Mouse (Mus musculus): Measurements from ENCODE around the gene Tmcc1.
"Not testable (repeated sequence)": the region's sequence is repeated elsewhere in the genome, so short reads cannot be mapped to it uniquely, and the experiment has no call there.

Gene Tmcc1

DNA sequence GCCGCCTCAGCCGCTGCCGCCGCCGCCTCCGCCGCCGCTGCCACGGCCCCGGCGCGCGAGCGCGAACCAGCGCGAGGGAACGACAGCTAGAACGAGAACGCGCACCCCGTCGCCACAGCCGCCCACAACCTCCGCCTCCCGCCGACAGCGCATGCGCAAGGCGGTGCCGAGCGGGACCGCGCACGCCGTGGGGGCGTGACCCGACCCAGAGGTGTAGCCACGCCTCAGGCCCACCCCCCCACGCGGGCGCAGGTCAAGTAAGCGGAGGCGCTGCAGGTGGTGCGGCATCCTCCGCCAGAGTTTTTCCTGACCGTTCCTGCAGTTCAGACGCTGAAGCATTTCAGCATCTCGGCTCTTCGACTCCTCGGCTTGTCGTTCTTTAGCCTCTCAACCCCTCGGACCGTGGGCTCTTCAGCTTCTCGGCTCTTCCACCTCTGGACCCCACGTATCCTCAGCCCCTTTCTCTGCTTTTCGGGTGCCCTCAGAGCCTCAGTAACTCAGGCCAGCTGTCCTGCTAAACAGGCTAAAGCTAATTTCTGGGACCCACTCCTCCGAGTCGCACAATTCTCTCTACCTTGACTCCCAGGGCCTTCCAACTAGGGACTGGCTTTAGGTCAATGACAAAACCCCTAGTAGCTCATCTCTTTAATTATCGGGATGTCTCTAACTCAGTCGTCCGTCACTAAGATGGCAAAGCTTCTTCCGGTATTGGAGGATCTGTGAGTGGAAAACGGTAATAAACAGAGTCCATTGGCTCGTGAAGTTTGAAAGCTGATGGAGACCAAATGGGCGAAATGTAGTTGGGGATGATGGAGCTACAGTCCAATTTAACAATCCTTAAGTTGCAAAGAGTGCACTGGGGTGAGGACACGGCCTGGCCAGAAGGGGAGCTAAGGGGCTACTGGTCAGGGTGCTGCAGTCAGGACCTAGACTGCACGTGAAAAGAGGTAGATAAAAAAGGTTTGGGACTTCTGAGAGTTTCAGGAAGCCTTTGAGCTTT is at the start of gene Tmcc1:
TSS of gene Tmcc1 (minus strand) at position 93 of the 1,000 bp plus-strand sequence.
- peak; percentile 99 for DNase-seq

DNA sequence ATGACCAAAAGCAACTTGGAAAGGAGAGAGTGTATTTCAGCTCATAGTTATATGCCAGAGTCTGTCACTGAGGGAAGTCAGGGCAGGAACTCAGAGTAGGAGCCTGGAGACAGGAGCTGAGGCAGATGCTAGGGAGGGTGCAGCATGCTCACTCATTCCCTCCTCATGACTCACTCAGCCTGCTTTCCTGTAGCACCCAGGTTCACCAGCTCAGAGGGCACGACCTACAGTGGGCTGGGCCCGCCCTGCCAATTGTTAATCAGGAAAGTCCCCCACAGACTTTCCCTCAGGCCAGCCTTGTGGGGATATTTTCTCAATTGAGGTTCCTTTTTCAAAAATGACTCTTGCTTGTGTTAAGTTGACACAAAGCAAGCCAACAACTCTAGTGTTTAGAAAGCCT is 47.1 kb upstream of the Tmcc1 start:
- no peak for DNase-seq

DNA sequence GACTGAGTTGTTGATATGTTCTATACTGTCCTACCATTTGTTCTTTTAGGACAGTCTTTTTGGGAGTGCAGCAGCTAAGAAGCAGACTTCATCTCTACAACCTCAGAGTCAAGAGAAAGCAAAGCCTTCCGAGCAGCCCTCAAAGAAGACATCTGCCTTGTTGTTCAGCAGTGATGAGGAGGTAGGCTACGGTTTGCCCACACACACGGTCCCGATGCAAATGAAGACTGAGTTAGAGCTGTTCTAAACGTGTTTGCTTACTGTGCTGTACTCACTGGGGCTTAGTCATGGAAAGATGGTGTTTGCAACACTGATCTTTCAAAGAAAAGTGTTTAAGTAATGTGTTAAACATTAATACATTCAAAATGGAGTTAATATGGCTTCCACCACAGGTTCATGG is 44.8 kb upstream of the Tmcc1 start:
- DNase-seq: no peak

DNA sequence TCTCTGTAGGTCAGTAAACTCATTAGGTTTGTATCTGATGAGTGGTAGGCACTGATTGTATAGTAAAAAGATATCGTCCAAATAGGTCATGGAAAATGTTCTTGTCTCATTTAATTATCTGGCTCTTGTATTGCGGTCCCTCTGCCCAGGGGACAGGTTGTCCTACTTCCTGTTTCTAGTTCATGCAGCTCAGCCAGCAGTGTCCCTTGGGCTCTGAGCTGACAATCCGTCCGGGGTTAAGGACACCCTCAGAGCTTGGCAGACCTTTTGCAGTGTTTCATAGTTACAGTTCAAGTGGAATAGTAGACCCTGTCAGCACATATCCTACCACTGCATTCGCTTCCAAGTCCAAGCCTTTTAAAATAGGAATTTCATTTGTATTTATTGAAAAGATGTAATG is 42.0 kb upstream of the Tmcc1 start:
- no peak for DNase-seq

DNA sequence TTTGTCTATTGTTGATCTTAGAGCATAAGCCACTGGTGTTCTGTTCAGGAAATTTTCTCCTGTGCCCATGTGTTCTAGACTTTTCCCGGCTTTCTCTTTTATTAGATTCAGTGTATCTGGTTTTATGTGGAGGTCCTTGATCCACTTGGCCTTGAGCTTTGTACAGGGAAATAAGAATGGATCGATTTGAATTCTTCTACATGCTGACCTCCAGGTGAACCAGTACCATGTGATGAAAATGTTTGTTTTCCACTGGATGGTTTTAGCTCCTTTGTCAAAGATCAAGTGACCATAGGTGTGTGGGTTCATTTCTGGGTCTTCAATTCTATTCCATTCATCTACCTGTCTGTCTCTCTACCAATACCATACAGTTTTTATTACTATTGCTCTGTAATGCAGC is 41.5 kb upstream of the Tmcc1 start:
- DNase-seq: not testable (repeated sequence)

DNA sequence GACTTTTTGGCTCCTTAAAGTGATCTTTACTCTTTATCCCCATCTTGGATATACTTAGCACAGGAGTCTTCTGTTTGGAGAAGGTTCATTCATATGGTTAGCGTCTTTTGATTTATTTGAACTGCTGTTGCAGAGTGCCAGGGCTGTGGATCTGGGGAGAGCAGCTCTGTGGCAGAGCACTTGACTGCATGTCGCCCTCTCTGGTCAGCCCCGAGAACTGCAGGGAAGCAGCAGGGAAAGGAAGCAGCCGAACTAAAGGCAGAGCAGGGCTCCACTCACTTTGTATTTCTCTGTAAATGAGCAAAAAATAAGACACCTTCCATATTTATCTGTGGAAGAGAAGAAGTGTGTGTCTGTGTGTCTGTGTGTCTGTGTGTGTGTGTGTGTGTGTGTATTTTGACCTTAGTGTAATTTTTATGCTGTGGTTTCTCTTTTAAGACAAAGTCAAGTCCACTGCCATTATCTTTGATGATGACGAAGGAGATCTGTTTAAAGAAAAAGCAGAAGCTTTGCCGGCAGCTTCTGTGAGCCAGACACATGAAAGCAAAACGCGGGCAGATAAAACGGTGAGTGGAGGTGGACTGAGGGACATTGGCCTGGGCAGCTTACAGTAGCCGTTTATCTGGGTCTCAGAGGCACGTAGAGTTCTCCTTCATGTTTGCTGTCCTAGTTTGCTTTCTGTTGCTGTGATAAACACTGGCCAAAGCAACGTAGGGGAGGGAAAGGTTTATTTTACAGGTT is 35.7 kb upstream of the Tmcc1 start:
- peak; percentile 81 for DNase-seq

DNA sequence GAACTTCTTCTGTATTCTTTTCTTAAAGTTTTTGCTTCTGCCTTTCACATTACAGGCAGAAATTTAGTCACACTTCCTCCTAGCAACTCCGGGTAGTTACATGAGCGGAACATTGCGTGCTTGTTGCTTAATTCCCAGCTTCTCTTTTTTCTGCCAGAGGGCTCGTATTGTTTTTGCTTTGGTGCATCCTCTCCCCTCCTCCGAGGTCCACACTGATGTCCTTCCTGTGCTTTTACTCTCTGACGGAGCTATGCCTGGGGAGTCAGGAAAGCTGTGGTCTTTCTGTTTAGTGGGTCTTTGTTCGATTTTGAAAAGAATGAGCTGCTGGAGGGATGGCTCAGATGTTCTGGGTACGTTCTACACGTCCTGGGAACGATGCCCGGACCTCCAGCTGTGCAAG is 34.5 kb upstream of the Tmcc1 start:
- DNase-seq: no peak

DNA sequence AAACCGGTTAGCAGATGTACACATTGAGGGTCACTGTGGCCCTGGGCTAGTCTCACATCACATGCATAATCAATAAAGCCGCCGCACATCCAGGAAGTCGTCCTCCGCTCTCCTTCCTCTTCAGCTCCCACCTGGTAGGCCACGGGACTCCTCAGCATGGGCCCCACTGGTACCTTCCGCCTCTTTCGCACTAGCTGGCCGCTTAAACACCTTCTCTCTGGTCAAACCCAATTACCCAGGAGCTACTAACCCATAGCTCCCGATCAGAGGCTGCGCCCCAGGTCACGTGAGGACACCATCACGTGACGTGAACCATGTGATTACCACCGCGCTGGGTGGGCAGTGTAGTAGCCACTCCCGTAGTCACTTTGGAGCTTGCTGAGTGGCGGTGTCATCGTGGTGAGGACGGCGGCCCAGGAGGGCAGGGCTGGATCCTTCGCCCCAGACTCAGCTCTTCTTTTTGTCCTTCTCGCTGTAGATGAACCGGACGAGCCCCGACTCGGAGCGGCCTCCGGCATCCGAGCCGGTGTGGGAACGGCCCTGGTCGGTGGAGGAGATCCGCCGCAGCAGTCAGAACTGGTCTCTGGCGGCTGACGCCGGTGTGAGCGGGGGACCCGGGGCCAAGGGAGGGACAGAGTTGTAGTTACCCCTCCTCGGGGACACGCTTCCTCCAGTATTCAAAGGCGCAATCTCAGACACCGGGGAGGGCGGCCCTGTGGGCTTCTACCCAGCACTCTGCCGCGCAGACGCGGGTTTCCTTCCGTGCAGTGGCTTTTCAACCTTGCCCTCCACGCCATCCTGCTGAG is 14.6 kb upstream of the Tmcc1 start, which contains the start of gene Washc2:
TSS of gene Washc2 (plus strand) at position 310 of the 806 bp plus-strand sequence.
- peak; percentile 96 for DNase-seq

DNA sequence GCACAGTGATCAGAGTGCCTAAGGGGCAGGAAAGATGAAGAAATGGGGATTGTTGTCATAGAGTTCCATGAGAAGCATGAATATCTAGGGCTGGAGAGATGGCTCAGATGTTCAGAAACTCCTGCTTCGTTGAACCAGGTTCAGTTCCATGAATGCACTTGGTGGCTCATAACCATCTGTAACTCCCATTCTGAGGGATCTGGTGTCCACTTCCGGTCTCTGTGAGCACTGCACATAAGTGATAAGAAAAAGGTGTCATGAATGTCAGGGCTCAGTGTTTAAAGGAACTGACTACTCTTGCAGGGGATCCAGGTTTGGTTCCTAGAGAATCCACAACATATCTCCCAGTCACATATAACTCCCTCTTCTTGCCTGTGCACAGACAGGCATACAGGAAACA is 6.4 kb upstream of the Tmcc1 start:
- no peak for DNase-seq

DNA sequence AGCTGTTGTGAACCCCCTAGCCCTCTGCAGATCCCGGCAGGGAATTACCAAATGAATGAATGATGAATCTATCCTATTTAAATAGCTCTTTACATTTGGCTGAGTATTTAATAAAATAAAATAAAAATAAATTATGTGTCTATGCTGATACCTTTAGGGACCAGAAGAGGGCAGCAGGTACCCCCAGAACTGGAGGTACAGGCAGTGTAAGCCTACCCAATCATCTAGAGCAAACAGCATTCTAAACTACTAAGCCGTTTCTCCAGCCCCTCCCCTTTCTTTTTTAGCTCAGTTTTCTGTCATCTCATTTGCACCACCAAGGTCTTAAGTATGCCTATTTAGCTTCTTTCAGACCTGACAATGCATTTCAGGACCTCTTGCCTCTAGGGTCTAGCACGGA is 4.9 kb upstream of the Tmcc1 start:
- DNase-seq: peak; percentile 19

DNA sequence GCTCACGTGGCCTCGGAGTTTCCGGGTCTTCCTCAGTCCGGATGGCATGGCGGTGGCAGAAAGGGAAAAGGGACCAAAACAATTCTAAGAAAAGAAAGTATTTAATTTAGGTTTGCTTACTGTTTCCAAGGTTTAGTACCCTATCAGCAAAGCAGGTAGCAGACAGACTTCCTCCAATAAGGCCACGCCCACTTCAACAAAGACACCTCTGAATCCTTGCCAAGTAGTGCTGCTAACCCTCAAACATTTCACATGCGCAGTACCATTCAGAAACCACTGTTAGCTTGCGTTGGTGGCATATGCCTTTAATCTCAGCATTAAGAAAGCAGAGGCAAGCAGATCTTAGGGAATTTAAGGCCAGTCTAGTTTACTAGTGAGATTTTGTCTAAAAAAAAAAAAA is 2.5 kb upstream of the Tmcc1 start:
- DNase-seq: no peak

DNA sequence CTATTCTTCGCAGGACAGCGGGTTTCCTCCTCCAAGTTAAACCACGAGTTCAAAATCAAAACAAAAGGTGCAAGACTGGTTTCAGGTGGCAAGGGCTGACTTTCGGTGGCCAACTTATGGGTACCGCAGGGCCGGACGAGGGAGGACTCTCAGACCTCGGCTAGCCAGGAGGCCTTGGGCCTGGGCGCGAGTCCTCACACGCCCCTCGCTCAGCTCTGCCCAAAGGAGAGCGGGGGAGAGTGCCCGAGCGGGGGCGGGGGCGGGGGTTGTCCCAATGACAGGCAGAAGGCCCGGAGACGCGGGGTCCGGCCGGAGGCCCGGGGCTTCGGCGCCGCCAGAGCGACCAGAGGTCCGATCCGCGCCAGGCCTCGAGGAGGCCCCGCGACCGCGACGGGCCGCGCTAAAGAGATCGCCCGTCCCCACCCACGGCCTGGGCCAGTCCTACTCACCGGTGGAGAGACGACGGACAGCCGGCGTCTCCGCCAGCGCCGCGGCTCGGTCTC is 426 bp downstream of the Tmcc1 start:
- DNase-seq: no peak

DNA sequence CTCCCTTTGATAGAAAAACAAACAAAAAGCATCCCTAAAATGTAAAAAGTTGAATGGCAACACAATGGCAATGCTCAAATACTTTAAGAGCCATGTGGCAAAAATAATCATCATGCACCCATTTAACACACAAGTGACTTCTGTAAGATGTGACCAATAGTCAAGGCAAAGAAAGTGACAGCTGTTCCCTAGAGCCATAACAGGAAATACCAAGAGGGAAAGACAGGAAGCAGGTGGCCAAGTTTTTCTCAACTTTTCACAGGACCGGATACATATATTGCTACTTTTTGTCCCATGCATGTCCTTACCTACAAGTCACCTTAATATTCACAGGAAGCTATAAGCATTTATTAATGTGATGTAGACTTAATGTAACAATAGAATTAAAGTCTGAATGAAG is 3.9 kb downstream of the Tmcc1 start:
- DNase-seq: no peak

DNA sequence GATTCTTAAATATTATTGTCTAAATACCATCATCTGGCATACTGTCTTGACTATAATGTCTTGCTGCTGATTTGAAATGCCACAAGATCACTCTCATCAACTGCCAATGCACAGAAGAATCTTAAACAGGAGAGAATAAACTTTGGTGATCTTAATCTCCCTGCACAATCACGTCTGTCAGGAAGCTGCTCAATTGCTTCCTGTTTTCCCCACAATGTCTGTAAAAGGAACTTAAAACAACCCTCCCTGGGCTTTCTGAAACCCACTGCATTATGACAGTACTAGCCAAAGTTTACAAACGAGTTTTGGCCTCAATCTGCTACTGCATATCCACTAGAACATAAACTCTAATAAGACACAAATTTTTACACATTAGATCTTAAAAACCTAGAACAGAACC is 6.8 kb downstream of the Tmcc1 start:
- DNase-seq: no peak

DNA sequence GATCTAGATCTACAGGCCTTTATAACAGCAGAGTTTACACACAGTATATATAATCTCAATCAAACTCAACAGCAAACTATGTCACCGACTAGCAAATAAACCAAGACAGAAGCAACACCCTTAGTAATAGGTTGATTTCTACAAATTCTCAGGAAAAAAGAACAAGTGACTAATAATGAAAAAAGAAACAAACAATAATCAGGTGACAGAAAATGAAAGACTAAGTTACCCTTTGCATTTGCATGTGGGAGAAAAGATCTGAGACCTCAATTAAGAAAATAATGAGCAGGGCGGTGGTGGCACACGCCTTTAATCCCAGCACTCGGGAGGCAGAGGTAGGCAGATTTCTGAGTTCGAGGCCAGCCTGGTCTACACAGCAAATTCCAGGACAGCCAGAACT is 9.8 kb downstream of the Tmcc1 start:
- no peak for DNase-seq

DNA sequence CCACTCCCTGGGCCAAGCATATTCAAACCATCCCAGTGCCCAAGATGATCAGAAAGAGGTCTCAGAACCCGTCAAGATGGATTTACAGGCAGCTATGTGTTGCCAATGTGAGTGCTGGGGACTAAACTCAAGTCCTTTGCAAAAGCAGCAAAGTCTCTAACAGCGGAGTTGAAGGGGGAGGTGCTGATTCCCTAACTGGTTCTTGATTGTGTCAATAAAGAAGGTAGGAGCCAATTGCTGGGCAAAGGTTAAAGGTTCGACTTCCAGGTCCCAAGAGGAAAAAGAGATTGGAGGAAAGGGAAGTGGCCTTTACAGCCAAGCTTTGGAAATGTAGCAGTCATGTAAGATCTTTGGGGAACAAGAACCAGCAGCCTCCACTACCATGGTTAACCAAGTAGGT is 12.6 kb downstream of the Tmcc1 start:
- no peak for DNase-seq

DNA sequence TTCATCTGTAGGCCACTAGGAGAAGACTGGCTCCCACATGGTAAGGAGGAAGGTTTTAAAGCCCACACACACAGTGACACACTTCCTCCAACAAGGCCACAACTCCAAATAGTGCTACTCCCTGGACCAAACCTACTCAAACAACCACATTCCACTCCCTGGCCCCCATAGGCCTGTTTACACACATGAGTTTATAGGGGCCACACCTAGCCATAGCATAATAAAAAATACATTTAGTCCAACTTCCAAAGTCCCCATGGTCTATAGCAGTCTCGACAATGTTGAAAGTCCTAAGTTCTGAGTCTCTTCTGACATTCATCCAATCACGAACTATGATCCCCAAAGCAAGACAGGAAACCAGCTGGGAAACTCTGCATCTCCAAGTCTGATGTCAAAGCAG is 14.9 kb downstream of the Tmcc1 start:
- DNase-seq: no peak

DNA sequence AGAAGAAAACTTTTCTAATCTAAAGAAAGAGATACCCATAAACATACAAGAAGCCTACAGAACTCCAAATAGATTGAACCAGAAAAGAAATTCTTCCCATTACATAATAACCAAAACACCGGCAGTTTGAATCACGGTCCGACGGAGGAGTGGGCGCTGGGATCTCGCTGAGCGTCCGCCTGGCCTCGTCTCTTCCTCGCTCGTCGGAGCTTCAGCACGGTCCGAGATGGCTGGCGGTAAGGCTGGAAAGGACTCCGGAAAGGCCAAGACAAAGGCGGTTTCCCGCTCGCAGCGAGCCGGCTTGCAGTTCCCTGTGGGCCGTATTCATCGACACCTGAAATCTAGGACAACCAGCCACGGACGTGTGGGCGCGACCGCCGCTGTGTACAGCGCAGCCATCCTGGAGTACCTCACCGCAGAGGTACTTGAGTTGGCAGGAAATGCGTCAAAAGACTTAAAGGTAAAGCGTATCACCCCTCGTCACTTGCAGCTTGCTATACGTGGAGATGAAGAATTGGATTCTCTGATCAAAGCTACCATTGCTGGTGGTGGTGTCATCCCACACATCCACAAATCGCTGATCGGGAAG is 19.7 kb downstream of the Tmcc1 start:
- not testable (repeated sequence) for DNase-seq

DNA sequence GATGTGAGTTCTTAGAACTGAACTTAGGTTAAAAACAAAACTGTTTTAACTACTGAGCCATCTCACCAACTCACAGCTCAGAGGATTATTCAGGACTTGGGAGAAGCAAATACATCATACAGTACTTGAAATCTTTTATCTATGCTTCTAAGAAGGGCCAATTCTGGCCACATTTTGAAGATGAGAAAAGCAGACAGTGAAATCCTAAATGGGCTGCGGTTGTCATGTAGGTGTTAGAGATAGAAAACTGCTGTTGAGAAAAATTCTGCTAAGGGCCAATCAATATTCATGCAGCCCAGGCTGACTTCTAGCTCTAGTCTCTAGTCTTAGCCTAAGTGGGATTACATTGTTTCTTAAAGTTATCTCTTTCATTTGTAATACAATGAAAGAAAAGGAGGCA is 26.9 kb downstream of the Tmcc1 start:
- no peak for DNase-seq

DNA sequence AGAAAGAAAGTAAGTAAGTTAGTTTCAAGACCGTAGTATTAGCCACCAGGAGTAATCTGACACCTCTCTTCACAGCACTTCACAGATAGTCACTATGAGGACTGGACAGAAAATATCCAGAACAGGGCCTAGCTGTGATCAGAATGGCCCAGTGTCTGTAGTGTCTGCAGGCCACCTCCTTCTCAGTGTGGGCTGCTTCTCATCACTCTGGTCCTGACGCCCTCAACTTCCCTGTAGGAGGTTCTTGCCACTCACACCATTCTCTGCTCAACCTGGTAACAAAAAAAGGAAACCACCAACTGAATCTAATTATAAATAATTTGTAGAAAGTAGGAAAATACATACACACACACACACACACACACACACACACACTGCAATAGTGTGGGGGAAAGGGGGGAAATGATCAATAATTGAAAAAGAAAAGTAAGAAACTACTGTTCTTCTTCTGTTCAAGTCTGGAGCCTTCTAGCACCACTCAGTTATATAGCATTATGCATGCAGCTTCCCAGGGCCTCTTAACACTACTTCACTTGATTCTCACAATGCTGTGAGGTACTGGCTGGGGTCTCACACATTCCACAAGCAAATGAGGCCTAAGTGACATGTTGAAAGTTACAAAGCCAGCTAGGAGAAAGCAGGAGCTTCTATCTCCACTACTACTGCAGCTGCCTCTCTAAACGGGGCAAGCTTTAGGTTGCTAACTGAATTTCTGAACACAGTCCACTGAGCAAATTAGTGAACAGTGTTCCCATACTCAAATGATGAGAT is 38.2 kb downstream of the Tmcc1 start:
- no peak for DNase-seq

DNA sequence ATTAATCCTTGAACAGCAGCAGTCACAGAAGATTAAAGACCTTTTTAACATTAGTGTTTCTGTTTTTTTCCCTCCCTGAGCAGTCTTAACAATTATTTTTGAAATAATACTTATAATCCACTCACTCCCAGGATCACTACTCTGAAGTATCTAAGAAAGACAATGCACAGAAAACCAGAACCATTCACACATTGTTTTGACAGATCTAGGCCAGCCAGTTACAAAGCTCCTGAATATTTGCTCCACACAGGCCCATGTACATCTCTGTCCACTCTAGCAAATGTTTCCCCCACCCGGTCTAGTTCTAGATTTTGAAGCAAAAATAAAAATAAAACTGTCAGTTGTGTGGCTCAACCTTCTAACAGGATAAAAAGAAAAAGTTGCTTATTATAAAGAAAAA is 45.9 kb downstream of the Tmcc1 start:
- DNase-seq: no peak

DNA sequence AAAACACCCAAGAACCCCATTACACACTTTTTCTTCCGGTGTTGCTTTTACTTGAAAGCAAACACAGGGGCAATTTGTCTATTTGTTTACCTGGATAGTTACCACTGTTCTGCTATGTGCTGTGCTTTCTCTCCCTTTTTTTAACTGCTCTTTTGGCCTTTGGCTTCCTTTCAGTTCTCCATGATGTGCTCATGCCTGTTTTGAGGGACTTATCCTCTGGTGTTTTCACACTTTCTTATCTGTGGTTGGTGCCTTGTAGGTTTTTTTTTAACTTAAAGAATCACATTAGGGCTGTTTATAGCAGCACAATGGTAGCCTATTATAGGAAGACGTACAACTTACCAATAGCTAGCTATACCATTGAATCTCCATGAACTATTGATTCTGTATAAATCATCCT is 51.6 kb downstream of the Tmcc1 start:
- DNase-seq: no peak
